Mouse (Mus musculus): Measurements from ENCODE around the gene Txndc17. TPM values are rescaled to one million over a fixed set of nuclear protein-coding genes. Genes with fewer than 3 reads are reported as not detected.
A peak's percentile ranks its signal among the peaks of the same experiment; 100 is the strongest.

Gene Txndc17
- polyA plus RNA-seq, 1 experiment from 2014 or later, result 160 TPM

- Histone ChIP-seq H3K4me3 (replicated peaks) (no peak overlapping the region), H3K36me3 (no peaks in the 10 kb centered on the region), H3K9ac (replicated peaks) (no peak overlapping the region), H3K27ac (no peak overlapping the region), H3K27me3 (no peaks in the 10 kb centered on the region), H3K4me2 (replicated peaks) (no peak overlapping the region), H3K4me1 (replicated peaks) (peaks cover 11% of the 10 kb centered on the region), H3K9me3 (no peaks in the 10 kb centered on the region)
- WGBS, result 42% methylated on average over 10 of the region's 10 CpGs
- peak; percentile 43; the same call in 1 of the 2 replicates for ATAC-seq
These were observed 18.9 kb downstream of the Txndc17 start for GRCm38 (mm10) chr11:72226020-72226791.

GRCm38 (mm10) chr11:72226901-72227300 is 19.6 kb downstream of the Txndc17 start:
- H3K9ac ChIP-seq (replicated peaks), result no peak overlapping the region
- H3K27me3 ChIP-seq, result no peaks in the 10 kb centered on the region
- no peak overlapping the region for H3K4me3 ChIP-seq (replicated peaks)
- WGBS, result 92% methylated on average over 6 of the region's 6 CpGs
- no peaks in the 10 kb centered on the region for H3K36me3 ChIP-seq
- peaks cover 11% of the 10 kb centered on the region for H3K4me1 ChIP-seq (replicated peaks)
- H3K27ac ChIP-seq, result no peak overlapping the region
- no peaks in the 10 kb centered on the region for H3K9me3 ChIP-seq
- no peak for ATAC-seq
- no peak overlapping the region for H3K4me2 ChIP-seq (replicated peaks)

- no peaks in the 10 kb centered on the region for H3K27me3 ChIP-seq
- ATAC-seq, result no peak
- H3K4me2 ChIP-seq (replicated peaks), result no peak overlapping the region
- H3K9me3 ChIP-seq, result no peaks in the 10 kb centered on the region
- H3K9ac ChIP-seq (replicated peaks), result no peak overlapping the region
- H3K4me3 ChIP-seq (replicated peaks), result no peak overlapping the region
- H3K27ac ChIP-seq, result no peak overlapping the region
- 95% methylated on average over 4 of the region's 4 CpGs for WGBS
- H3K4me1 ChIP-seq (replicated peaks), result peaks cover 11% of the 10 kb centered on the region
- no peaks in the 10 kb centered on the region for H3K36me3 ChIP-seq
These were observed 21.2 kb downstream of the Txndc17 start for GRCm38 (mm10) chr11:72228513-72228912.

GRCm38 (mm10) chr11:72232068-72232467 is 24.7 kb downstream of the Txndc17 start:
- Histone ChIP-seq H3K4me2 (replicated peaks) (no peak overlapping the region), H3K9ac (replicated peaks) (no peak overlapping the region), H3K27ac (no peak overlapping the region), H3K4me1 (replicated peaks) (no peaks in the 10 kb centered on the region), H3K4me3 (replicated peaks) (no peak overlapping the region), H3K9me3 (no peaks in the 10 kb centered on the region), H3K27me3 (no peaks in the 10 kb centered on the region), H3K36me3 (no peaks in the 10 kb centered on the region)
- ATAC-seq, result no peak
- 81% methylated on average over 7 of the region's 7 CpGs for WGBS

GRCm38 (mm10) chr11:72232991-72233390 is 25.6 kb downstream of the Txndc17 start:
- WGBS, result 63% methylated on average over 1 of the region's 1 CpGs
- Histone ChIP-seq H3K36me3 (no peaks in the 10 kb centered on the region), H3K4me1 (replicated peaks) (no peaks in the 10 kb centered on the region), H3K4me2 (replicated peaks) (no peak overlapping the region), H3K9me3 (no peaks in the 10 kb centered on the region), H3K9ac (replicated peaks) (no peak overlapping the region), H3K27me3 (no peaks in the 10 kb centered on the region), H3K4me3 (replicated peaks) (no peak overlapping the region), H3K27ac (no peak overlapping the region)
- ATAC-seq, result no peak

- ATAC-seq, result no peak
- Histone ChIP-seq H3K9me3 (no peaks in the 10 kb centered on the region), H3K27ac (no peak overlapping the region), H3K4me2 (replicated peaks) (no peak overlapping the region), H3K9ac (replicated peaks) (no peak overlapping the region), H3K36me3 (no peaks in the 10 kb centered on the region), H3K27me3 (no peaks in the 10 kb centered on the region), H3K4me3 (replicated peaks) (no peak overlapping the region), H3K4me1 (replicated peaks) (no peaks in the 10 kb centered on the region)
- WGBS, result 83% methylated on average over 5 of the region's 5 CpGs
These were observed 26.7 kb downstream of the Txndc17 start for GRCm38 (mm10) chr11:72234013-72234412.

GRCm38 (mm10) chr11:72240062-72240860 is 32.9 kb downstream of the Txndc17 start:
- H3K27ac ChIP-seq, result no peak overlapping the region
- H3K4me3 ChIP-seq (replicated peaks), result no peak overlapping the region
- 72% methylated on average over 4 of the region's 4 CpGs for WGBS
- no peak overlapping the region for H3K4me2 ChIP-seq (replicated peaks)
- H3K36me3 ChIP-seq, result no peaks in the 10 kb centered on the region
- H3K4me1 ChIP-seq (replicated peaks), result no peaks in the 10 kb centered on the region
- no peaks in the 10 kb centered on the region for H3K9me3 ChIP-seq
- H3K9ac ChIP-seq (replicated peaks), result no peak overlapping the region
- no peaks in the 10 kb centered on the region for H3K27me3 ChIP-seq
- no peak for ATAC-seq

- Histone ChIP-seq H3K27ac (no peak overlapping the region), H3K27me3 (no peaks in the 10 kb centered on the region), H3K9me3 (no peaks in the 10 kb centered on the region), H3K36me3 (no peaks in the 10 kb centered on the region), H3K4me2 (replicated peaks) (no peak overlapping the region), H3K4me1 (replicated peaks) (no peaks in the 10 kb centered on the region), H3K9ac (replicated peaks) (no peak overlapping the region), H3K4me3 (replicated peaks) (no peak overlapping the region)
- WGBS, result 82% methylated on average over 8 of the region's 8 CpGs
- ATAC-seq, result no peak
These were observed 37.9 kb downstream of the Txndc17 start for GRCm38 (mm10) chr11:72245196-72245753.

- H3K9me3 ChIP-seq, result no peaks in the 10 kb centered on the region
- H3K27me3 ChIP-seq, result no peaks in the 10 kb centered on the region
- H3K36me3 ChIP-seq, result no peaks in the 10 kb centered on the region
- no peak overlapping the region for H3K9ac ChIP-seq (replicated peaks)
- no peaks in the 10 kb centered on the region for H3K4me1 ChIP-seq (replicated peaks)
- no peak for ATAC-seq
- no peak overlapping the region for H3K4me2 ChIP-seq (replicated peaks)
- 91% methylated on average over 4 of the region's 4 CpGs for WGBS
- no peak overlapping the region for H3K4me3 ChIP-seq (replicated peaks)
- H3K27ac ChIP-seq, result no peak overlapping the region
These were observed 48.3 kb downstream of the Txndc17 start for GRCm38 (mm10) chr11:72255629-72256028.

GRCm38 (mm10) chr11:72256441-72256840 is 49.1 kb downstream of the Txndc17 start:
- no peak for ATAC-seq
- Histone ChIP-seq H3K27me3 (no peaks in the 10 kb centered on the region), H3K27ac (no peak overlapping the region), H3K4me3 (replicated peaks) (no peak overlapping the region), H3K9ac (replicated peaks) (no peak overlapping the region), H3K9me3 (no peaks in the 10 kb centered on the region), H3K36me3 (no peaks in the 10 kb centered on the region), H3K4me2 (replicated peaks) (no peak overlapping the region), H3K4me1 (replicated peaks) (no peaks in the 10 kb centered on the region)
- 86% methylated on average over 2 of the region's 2 CpGs for WGBS
